Mouse (Mus musculus) limb, embryonic 10.5 days (tissue): ENCODE data around the gene Cd55. TPM values are rescaled to one million over a fixed set of nuclear protein-coding genes. Genes with fewer than 3 reads are reported as not detected.
A peak's percentile ranks its signal among the peaks of the same experiment; 100 is the strongest.

Experiments used
- DNase-seq: peaks from one replicate; pipeline ENCODE4 v3.0.0-alpha.2; 2017; ENCODE audit warnings: low spot score
- H3K27ac ChIP-seq: fragments of 300-500 bp; sonication (generic); 2 replicates; pipeline ENCODE4 v1.5.1; 2016; ENCODE audit warnings: mild to moderate bottlenecking
- H3K27me3 ChIP-seq: fragments of 300-500 bp; sonication (generic); 2 replicates; pipeline ENCODE4 v1.6.1; 2016; ENCODE audit warnings: low read depth, mild to moderate bottlenecking; ENCODE audit not compliant: poor library complexity, severe bottlenecking
- H3K36me3 ChIP-seq: fragments of 300-500 bp; sonication (generic); 2 replicates; pipeline ENCODE4 v1.6.1; 2016; ENCODE audit warnings: mild to moderate bottlenecking, moderate library complexity
- H3K4me1 ChIP-seq: fragments of 300-500 bp; sonication (generic); 2 replicates; pipeline ENCODE4 v1.6.1; 2016
- H3K4me3 ChIP-seq: fragments of 300-500 bp; sonication (generic); 2 replicates; pipeline ENCODE4 v1.5.1; 2016; ENCODE audit warnings: mild to moderate bottlenecking, moderate library complexity
- H3K9me3 ChIP-seq: fragments of 300-500 bp; sonication (generic); replicated peaks from 2 replicates; pipeline ENCODE4 v1.6.1; 2016; ENCODE audit warnings: mild to moderate bottlenecking
- WGBS: fragments of 180-500 bp; shearing (Covaris S2); methylation state at CpG from one replicate; pipeline ENCODE4 v1.1.7; 2016; 5-methylcytosine and 5-hydroxymethylcytosine counted together
- polyA plus RNA-seq: library from polyadenylated mRNA; unstranded; fragments of >200 nt; fragmentation: Nextera tagmentation; extraction: Ambion mirVana; gene quantifications from 2 replicates; pipeline ENCODE4 v1.2.1, GENCODE M21; 2016

Gene Cd55
- 1.7 and 1.9 TPM in 2 replicates for polyA plus RNA-seq

- no peaks in the 10 kb centered on the region for H3K36me3 ChIP-seq
- H3K27ac ChIP-seq: peak within 1 kb of the TSS; percentile 79
- peak within 1 kb of the TSS; percentile 57 for H3K4me3 ChIP-seq
- no peaks in the 10 kb centered on the region for H3K9me3 ChIP-seq
- H3K4me1 ChIP-seq: peaks cover 10% of the 10 kb centered on the region
- DNase-seq: peak; percentile 91
- WGBS: 2% methylated on average over 43 of the region's 45 CpGs
- no peaks in the 10 kb centered on the region; the same call in 1 of the 2 replicates for H3K27me3 ChIP-seq
Measured at GRCm38 (mm10) chr1:130462084-130462861, at the start of gene Cd55. Cd55 (minus strand) TSS chr1:130462744.

- H3K27me3 ChIP-seq: no peaks in the 10 kb centered on the region
- no peak for DNase-seq
Measured at GRCm38 (mm10) chr1:130511823-130512370, 49.4 kb upstream of the Cd55 start.

GRCm38 (mm10) chr1:130508957-130509350 is 46.4 kb upstream of the Cd55 start:
- Histone ChIP-seq H3K9me3 (no peaks in the 10 kb centered on the region), H3K27ac (no peak overlapping the region), H3K4me1 (peaks cover 19% of the 10 kb centered on the region; the same call in 1 of the 2 replicates), H3K27me3 (no peaks in the 10 kb centered on the region), H3K4me3 (no peak overlapping the region), H3K36me3 (no peaks in the 10 kb centered on the region)
- no peak for DNase-seq
- 66% methylated on average over 2 of the region's 2 CpGs for WGBS

More at GRCm38 (mm10) chr1:130511823-130512370, 49.4 kb upstream of the Cd55 start:
- Histone ChIP-seq H3K4me1 (peaks cover 18% of the 10 kb centered on the region; the same call in 1 of the 2 replicates), H3K9me3 (no peaks in the 10 kb centered on the region), H3K27ac (no peak overlapping the region), H3K36me3 (no peaks in the 10 kb centered on the region), H3K4me3 (no peak overlapping the region)
- WGBS: 94% methylated on average over 3 of the region's 3 CpGs

GRCm38 (mm10) chr1:130508030-130508956 is 45.7 kb upstream of the Cd55 start:
- Histone ChIP-seq H3K27ac (no peak overlapping the region), H3K36me3 (no peaks in the 10 kb centered on the region), H3K4me3 (no peak overlapping the region), H3K9me3 (no peaks in the 10 kb centered on the region), H3K27me3 (no peaks in the 10 kb centered on the region), H3K4me1 (peaks cover 13% of the 10 kb centered on the region; the same call in 1 of the 2 replicates)
- WGBS: 79% methylated on average over 6 of the region's 6 CpGs
- DNase-seq: no peak

- no peaks in the 10 kb centered on the region for H3K9me3 ChIP-seq
- no peak overlapping the region for H3K27ac ChIP-seq
- no peak for DNase-seq
- H3K4me1 ChIP-seq: peaks cover 9% of the 10 kb centered on the region; the same call in 1 of the 2 replicates
- H3K4me3 ChIP-seq: no peak overlapping the region
- H3K36me3 ChIP-seq: no peaks in the 10 kb centered on the region
- no peaks in the 10 kb centered on the region for H3K27me3 ChIP-seq
- 86% methylated on average over 2 of the region's 2 CpGs for WGBS
Measured at GRCm38 (mm10) chr1:130507408-130507807, 44.9 kb upstream of the Cd55 start.

- WGBS: 86% methylated on average over 2 of the region's 2 CpGs
- Histone ChIP-seq H3K27me3 (no peaks in the 10 kb centered on the region), H3K4me1 (no peaks in the 10 kb centered on the region), H3K36me3 (no peaks in the 10 kb centered on the region), H3K27ac (no peak overlapping the region), H3K4me3 (no peak overlapping the region), H3K9me3 (no peaks in the 10 kb centered on the region)
- DNase-seq: no peak
Measured at GRCm38 (mm10) chr1:130499962-130500361, 37.4 kb upstream of the Cd55 start.

GRCm38 (mm10) chr1:130498331-130498730 is 35.8 kb upstream of the Cd55 start:
- no peak for DNase-seq
- H3K9me3 ChIP-seq: no peaks in the 10 kb centered on the region
- H3K36me3 ChIP-seq: no peaks in the 10 kb centered on the region
- no peaks in the 10 kb centered on the region for H3K4me1 ChIP-seq
- no peak overlapping the region for H3K27ac ChIP-seq
- H3K27me3 ChIP-seq: no peaks in the 10 kb centered on the region
- H3K4me3 ChIP-seq: no peak overlapping the region

- no peak for DNase-seq
- no peak overlapping the region for H3K4me3 ChIP-seq
- 85% methylated on average over 10 of the region's 10 CpGs for WGBS
- H3K27ac ChIP-seq: no peak overlapping the region
- no peaks in the 10 kb centered on the region for H3K4me1 ChIP-seq
- H3K27me3 ChIP-seq: no peaks in the 10 kb centered on the region
- no peaks in the 10 kb centered on the region for H3K9me3 ChIP-seq
- H3K36me3 ChIP-seq: no peaks in the 10 kb centered on the region
Measured at GRCm38 (mm10) chr1:130486816-130487545, 24.4 kb upstream of the Cd55 start.

- H3K4me1 ChIP-seq: no peaks in the 10 kb centered on the region
- DNase-seq: no peak
- H3K27ac ChIP-seq: no peak overlapping the region
- H3K4me3 ChIP-seq: no peak overlapping the region
- H3K9me3 ChIP-seq: no peaks in the 10 kb centered on the region
- H3K36me3 ChIP-seq: no peaks in the 10 kb centered on the region
- WGBS: 81% methylated on average over 10 of the region's 10 CpGs
- no peaks in the 10 kb centered on the region for H3K27me3 ChIP-seq
Measured at GRCm38 (mm10) chr1:130485828-130486620, 23.5 kb upstream of the Cd55 start.

- Histone ChIP-seq H3K36me3 (no peaks in the 10 kb centered on the region), H3K9me3 (no peaks in the 10 kb centered on the region), H3K27me3 (no peaks in the 10 kb centered on the region), H3K27ac (no peak overlapping the region), H3K4me3 (no peak overlapping the region), H3K4me1 (no peaks in the 10 kb centered on the region)
- no peak for DNase-seq
- WGBS: 58% methylated on average over 2 of the region's 2 CpGs
Measured at GRCm38 (mm10) chr1:130485376-130485775, 22.8 kb upstream of the Cd55 start.

- 89% methylated on average over 6 of the region's 6 CpGs for WGBS
- H3K27me3 ChIP-seq: no peaks in the 10 kb centered on the region
- H3K4me3 ChIP-seq: no peak overlapping the region
- no peaks in the 10 kb centered on the region for H3K4me1 ChIP-seq
- H3K27ac ChIP-seq: no peak overlapping the region
- H3K36me3 ChIP-seq: no peaks in the 10 kb centered on the region
- no peaks in the 10 kb centered on the region for H3K9me3 ChIP-seq
- DNase-seq: no peak
Measured at GRCm38 (mm10) chr1:130474936-130475335, 12.4 kb upstream of the Cd55 start.

- 18% methylated on average over 1 of the region's 1 CpGs for WGBS
Measured at GRCm38 (mm10) chr1:130474226-130474625, 11.7 kb upstream of the Cd55 start.

More at GRCm38 (mm10) chr1:130474226-130474625, 11.7 kb upstream of the Cd55 start:
- Histone ChIP-seq H3K4me1 (no peaks in the 10 kb centered on the region), H3K27ac (no peak overlapping the region), H3K9me3 (no peaks in the 10 kb centered on the region), H3K4me3 (no peak overlapping the region), H3K27me3 (no peaks in the 10 kb centered on the region), H3K36me3 (no peaks in the 10 kb centered on the region)
- DNase-seq: no peak
